Mouse (Mus musculus): ENCODE data around the gene Dkk3. TPM values are rescaled to one million over a fixed set of nuclear protein-coding genes. Genes with fewer than 3 reads are reported as not detected.

Gene Dkk3
- polyA plus RNA-seq, 1 experiment, result 16.8 TPM

DNA sequence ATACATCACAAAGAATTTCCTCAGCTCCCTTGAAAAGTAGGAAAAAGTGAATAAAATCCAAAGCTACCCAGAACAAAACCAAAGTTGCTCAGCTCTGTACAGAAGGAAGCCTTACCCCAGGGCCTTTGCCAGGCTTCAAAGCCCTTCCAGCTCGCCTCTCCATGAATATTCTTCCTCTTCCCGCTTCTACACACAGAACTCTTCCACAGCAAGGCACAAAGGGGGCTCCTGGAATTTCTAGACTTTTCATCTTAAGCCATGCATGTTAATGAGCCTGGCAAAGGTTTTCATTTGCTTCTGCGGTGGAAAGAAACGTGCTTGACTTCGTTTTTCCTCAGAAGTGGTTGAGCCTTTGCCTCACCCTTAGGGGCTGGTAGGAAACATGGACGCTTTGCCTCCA, 26.9 kb downstream of the Dkk3 start:
- Histone ChIP-seq H3K36me3 (ENCODE audit: control insufficient read depth, insufficient read depth, low read length) (no peaks in the 10 kb centered on the region), H3K27me3 (replicated peaks; ENCODE audit: control insufficient read depth, insufficient read depth, low read length) (no peaks in the 10 kb centered on the region), H3K27ac (ENCODE audit: insufficient read depth, low read depth, low read length) (no peak overlapping the region), H3K4me3 (ENCODE audit: insufficient read depth, low read depth, low read length) (no peak overlapping the region), H3K4me1 (ENCODE audit: control insufficient read depth, insufficient read depth, low read length) (peaks cover 7% of the 10 kb centered on the region)
- no peak for DNase-seq
- TF ChIP-seq CTCF (conservative IDR thresholded peaks at IDR 0.05; ENCODE audit: insufficient read depth, insufficient read length, low read depth, low read length) (no peak), POLR2A (IDR thresholded peaks at IDR 0.05; ENCODE audit: low read depth, low read length) (no peak)
- 67% methylated on average over 6 of the region's 6 CpGs for WGBS

- Histone ChIP-seq H3K27ac (ENCODE audit: insufficient read depth, low read depth, low read length) (no peak overlapping the region), H3K27me3 (replicated peaks; ENCODE audit: control insufficient read depth, insufficient read depth, low read length) (no peaks in the 10 kb centered on the region), H3K4me1 (ENCODE audit: control insufficient read depth, insufficient read depth, low read length) (peaks cover 7% of the 10 kb centered on the region), H3K36me3 (ENCODE audit: control insufficient read depth, insufficient read depth, low read length) (no peaks in the 10 kb centered on the region), H3K4me3 (ENCODE audit: insufficient read depth, low read depth, low read length) (no peak overlapping the region)
- TF ChIP-seq CTCF (conservative IDR thresholded peaks at IDR 0.05; ENCODE audit: insufficient read depth, insufficient read length, low read depth, low read length) (no peak), POLR2A (IDR thresholded peaks at IDR 0.05; ENCODE audit: low read depth, low read length) (no peak)
- no peak for DNase-seq
- 90% methylated on average over 3 of the region's 3 CpGs for WGBS
These were observed 28.2 kb downstream of the Dkk3 start for GRCm38 (mm10) chr7:112130660-112131059.

- Histone ChIP-seq H3K36me3 (ENCODE audit: control insufficient read depth, insufficient read depth, low read length) (no peaks in the 10 kb centered on the region), H3K4me3 (ENCODE audit: insufficient read depth, low read depth, low read length) (no peak overlapping the region), H3K27ac (ENCODE audit: insufficient read depth, low read depth, low read length) (no peak overlapping the region), H3K27me3 (replicated peaks; ENCODE audit: control insufficient read depth, insufficient read depth, low read length) (no peaks in the 10 kb centered on the region), H3K4me1 (ENCODE audit: control insufficient read depth, insufficient read depth, low read length) (peaks cover 7% of the 10 kb centered on the region)
- no peak for TF ChIP-seq CTCF (conservative IDR thresholded peaks at IDR 0.05; ENCODE audit: insufficient read depth, insufficient read length, low read depth, low read length)
- TF ChIP-seq POLR2A (IDR thresholded peaks at IDR 0.05; ENCODE audit: low read depth, low read length), result no peak
- peak; percentile 17 for DNase-seq
- WGBS, result 74% methylated on average over 6 of the region's 6 CpGs
These were observed 29.0 kb downstream of the Dkk3 start for GRCm38 (mm10) chr7:112129851-112130250.

- Histone ChIP-seq H3K4me3 (ENCODE audit: insufficient read depth, low read depth, low read length) (no peak overlapping the region), H3K4me1 (ENCODE audit: control insufficient read depth, insufficient read depth, low read length) (peaks cover 7% of the 10 kb centered on the region), H3K27me3 (replicated peaks; ENCODE audit: control insufficient read depth, insufficient read depth, low read length) (no peaks in the 10 kb centered on the region), H3K27ac (ENCODE audit: insufficient read depth, low read depth, low read length) (no peak overlapping the region), H3K36me3 (ENCODE audit: control insufficient read depth, insufficient read depth, low read length) (no peaks in the 10 kb centered on the region)
- DNase-seq, result peak; percentile 64
- TF ChIP-seq POLR2A (IDR thresholded peaks at IDR 0.05; ENCODE audit: low read depth, low read length) (no peak), CTCF (conservative IDR thresholded peaks at IDR 0.05; ENCODE audit: insufficient read depth, insufficient read length, low read depth, low read length) (no peak)
- WGBS, result 47% methylated on average over 4 of the region's 4 CpGs
These were observed 30.0 kb downstream of the Dkk3 start for GRCm38 (mm10) chr7:112128810-112129209.

DNA sequence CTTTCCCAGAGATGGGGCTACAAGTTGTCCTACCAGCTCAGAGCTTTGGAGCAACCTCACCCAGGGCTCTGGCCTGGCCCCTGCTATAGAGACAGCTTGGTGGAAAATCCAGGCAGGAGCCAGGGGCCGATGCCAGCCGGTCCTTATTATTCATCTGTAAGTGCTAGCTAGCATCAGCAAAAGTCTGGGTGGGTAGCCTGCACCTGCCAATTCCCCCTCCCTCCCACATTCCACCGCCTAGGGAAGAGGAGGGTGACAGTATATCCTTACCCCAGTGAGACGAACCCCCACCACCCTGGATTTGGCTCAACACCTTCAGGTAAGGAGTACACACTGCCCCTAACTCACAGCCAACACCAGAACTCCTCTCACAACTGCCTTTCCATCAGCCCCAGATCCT, 30.9 kb downstream of the Dkk3 start:
- H3K4me1 ChIP-seq (ENCODE audit: control insufficient read depth, insufficient read depth, low read length), result peaks cover 7% of the 10 kb centered on the region
- H3K27me3 ChIP-seq (replicated peaks; ENCODE audit: control insufficient read depth, insufficient read depth, low read length), result no peaks in the 10 kb centered on the region
- no peak for DNase-seq
- WGBS, result 69% methylated on average over 4 of the region's 4 CpGs
- no peak overlapping the region for H3K27ac ChIP-seq (ENCODE audit: insufficient read depth, low read depth, low read length)
- H3K36me3 ChIP-seq (ENCODE audit: control insufficient read depth, insufficient read depth, low read length), result no peaks in the 10 kb centered on the region
- H3K4me3 ChIP-seq (ENCODE audit: insufficient read depth, low read depth, low read length), result no peak overlapping the region
- TF ChIP-seq POLR2A (IDR thresholded peaks at IDR 0.05; ENCODE audit: low read depth, low read length), result no peak
- TF ChIP-seq CTCF (conservative IDR thresholded peaks at IDR 0.05; ENCODE audit: insufficient read depth, insufficient read length, low read depth, low read length), result no peak

GRCm38 (mm10) chr7:112127085-112127637, 31.7 kb downstream of the Dkk3 start:
- TF ChIP-seq CTCF (conservative IDR thresholded peaks at IDR 0.05; ENCODE audit: insufficient read depth, insufficient read length, low read depth, low read length) (no peak), POLR2A (IDR thresholded peaks at IDR 0.05; ENCODE audit: low read depth, low read length) (no peak)
- no peak overlapping the region for H3K27ac ChIP-seq (ENCODE audit: insufficient read depth, low read depth, low read length)
- H3K4me1 ChIP-seq (ENCODE audit: control insufficient read depth, insufficient read depth, low read length), result peaks cover 7% of the 10 kb centered on the region
- H3K27me3 ChIP-seq (replicated peaks; ENCODE audit: control insufficient read depth, insufficient read depth, low read length), result no peaks in the 10 kb centered on the region
- H3K36me3 ChIP-seq (ENCODE audit: control insufficient read depth, insufficient read depth, low read length), result no peaks in the 10 kb centered on the region
- DNase-seq, result no peak
- no peak overlapping the region for H3K4me3 ChIP-seq (ENCODE audit: insufficient read depth, low read depth, low read length)
- 73% methylated on average over 5 of the region's 5 CpGs for WGBS

DNA sequence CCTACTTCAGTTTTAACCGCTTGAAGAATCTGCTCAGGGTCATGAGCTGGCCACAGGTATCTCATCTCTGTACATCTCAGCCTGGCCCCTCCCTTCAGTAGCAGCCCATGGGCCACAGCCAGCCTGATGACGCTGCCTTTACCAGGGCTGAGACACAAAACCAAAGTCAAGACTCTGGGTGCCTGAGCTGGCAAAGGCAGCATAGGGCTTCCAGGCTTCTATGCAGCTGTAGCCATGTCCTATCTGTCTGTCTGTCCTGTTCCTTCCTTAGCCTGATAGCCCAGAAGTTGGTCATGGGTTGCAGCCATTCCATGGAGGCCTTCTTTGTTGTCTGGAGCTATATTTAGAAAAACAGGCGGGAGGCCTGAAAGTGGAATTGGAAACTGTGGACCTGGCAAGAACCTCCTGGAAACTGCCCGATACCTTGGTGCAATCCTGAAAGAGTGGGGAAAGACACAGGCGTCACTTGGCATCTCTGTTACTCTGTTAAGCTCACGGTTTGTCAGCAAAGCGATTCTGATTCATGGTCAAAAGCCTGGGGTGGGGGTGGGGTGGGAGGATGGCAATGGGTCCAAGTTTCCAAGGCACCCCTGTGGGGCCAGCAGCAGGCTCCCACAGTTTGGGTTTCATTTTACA, 33.1 kb downstream of the Dkk3 start:
- TF ChIP-seq CTCF (conservative IDR thresholded peaks at IDR 0.05; ENCODE audit: insufficient read depth, insufficient read length, low read depth, low read length), result no peak
- TF ChIP-seq POLR2A (IDR thresholded peaks at IDR 0.05; ENCODE audit: low read depth, low read length), result no peak
- no peak for DNase-seq
- Histone ChIP-seq H3K27ac (ENCODE audit: insufficient read depth, low read depth, low read length) (no peak overlapping the region), H3K4me1 (ENCODE audit: control insufficient read depth, insufficient read depth, low read length) (peaks cover 7% of the 10 kb centered on the region), H3K4me3 (ENCODE audit: insufficient read depth, low read depth, low read length) (no peak overlapping the region), H3K36me3 (ENCODE audit: control insufficient read depth, insufficient read depth, low read length) (no peaks in the 10 kb centered on the region), H3K27me3 (replicated peaks; ENCODE audit: control insufficient read depth, insufficient read depth, low read length) (no peaks in the 10 kb centered on the region)
- 94% methylated on average over 7 of the region's 7 CpGs for WGBS

Measured in kidney, adult 2 months (tissue).